Mouse (Mus musculus) kidney, adult 2 months (tissue): ENCODE results near the gene Zfp979.
"Not testable (repeated sequence)": the region's sequence is repeated elsewhere in the genome, so short reads cannot be mapped to it uniquely, and the experiment has no call there.

Source experiments
- CTCF ChIP-seq: fragments of 200-500 bp; conservative IDR thresholded peaks from 2 replicates; pipeline ENCODE4 v1.5.1; 2011; ENCODE audit warnings: low read depth, mild to moderate bottlenecking, control low read depth, low read length, moderate library complexity, mixed read lengths; ENCODE audit not compliant: insufficient read depth, insufficient read length
- POLR2A ChIP-seq: fragments of 200-500 bp; IDR thresholded peaks from one replicate; pipeline ENCODE4 v1.6.1; 2011; ENCODE audit warnings: low read depth, low read length, control low read depth

DNA sequence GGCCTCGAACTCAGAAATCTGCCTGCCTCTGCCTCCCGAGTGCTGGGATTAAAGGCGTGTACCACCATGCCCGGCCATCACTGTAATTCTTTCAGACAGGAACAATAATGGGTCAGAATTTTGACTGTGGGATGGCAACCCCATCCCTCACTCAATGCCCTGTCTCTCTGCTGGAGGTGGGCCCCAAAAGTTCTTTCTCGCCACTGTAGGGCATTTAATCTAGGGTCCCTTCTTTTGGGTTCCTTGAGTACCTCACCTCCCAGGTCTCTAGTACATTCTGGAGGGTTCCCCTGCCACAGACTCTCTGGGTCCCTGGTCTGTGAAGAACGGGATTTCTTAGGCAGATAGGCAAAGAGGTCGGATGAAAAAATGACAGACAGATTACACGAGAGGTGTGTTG, 71.2 kb downstream of the Zfp979 start:
- TF ChIP-seq CTCF, POLR2A: not testable (repeated sequence)
